Mouse (Mus musculus) cortical plate, adult 2 months (tissue): ENCODE results near the gene Fut7. TPM values are rescaled to one million over a fixed set of nuclear protein-coding genes. Genes with fewer than 3 reads are reported as not detected.
"Not testable (repeated sequence)": the region's sequence is repeated elsewhere in the genome, so short reads cannot be mapped to it uniquely, and the experiment has no call there.

ENCODE experiments used
- H3K27ac ChIP-seq: fragments of 200-500 bp; 2 replicates; pipeline ENCODE4 v1.5.1; 2012; ENCODE audit warnings: low read length, control low read depth, inconsistent platforms; ENCODE audit not compliant: insufficient read depth
- H3K4me1 ChIP-seq: fragments of 200-500 bp; 2 replicates; pipeline ENCODE4 v1.6.1; 2011; ENCODE audit warnings: low read length; ENCODE audit not compliant: control insufficient read depth, insufficient read depth
- H3K4me3 ChIP-seq: fragments of 200-500 bp; 2 replicates; pipeline ENCODE4 v1.5.1; 2011; ENCODE audit warnings: mild to moderate bottlenecking, low read length, control low read depth; ENCODE audit not compliant: insufficient read depth
- CTCF ChIP-seq: fragments of 200-500 bp; IDR thresholded peaks from 2 replicates; pipeline ENCODE4 v1.5.1; 2011; ENCODE audit warnings: mild to moderate bottlenecking, control low read depth, low read length; ENCODE audit not compliant: insufficient read depth; ENCODE audit errors: extremely low read depth
- POLR2A ChIP-seq: fragments of 200-500 bp; IDR thresholded peaks from 2 replicates; pipeline ENCODE4 v1.6.1; 2011; ENCODE audit warnings: mild to moderate bottlenecking, low read length, control low read depth; ENCODE audit not compliant: insufficient read depth; ENCODE audit errors: extremely low read depth
- polyA plus RNA-seq: library from polyadenylated mRNA; depleted of rRNA; stranded (reverse); fragments of >200 nt; gene quantifications from 2 replicates; pipeline ENCODE4 v1.2.3, GENCODE M21; 2012

The Fut7 gene
- polyA plus RNA-seq, 1 experiment: 0.48 TPM

DNA sequence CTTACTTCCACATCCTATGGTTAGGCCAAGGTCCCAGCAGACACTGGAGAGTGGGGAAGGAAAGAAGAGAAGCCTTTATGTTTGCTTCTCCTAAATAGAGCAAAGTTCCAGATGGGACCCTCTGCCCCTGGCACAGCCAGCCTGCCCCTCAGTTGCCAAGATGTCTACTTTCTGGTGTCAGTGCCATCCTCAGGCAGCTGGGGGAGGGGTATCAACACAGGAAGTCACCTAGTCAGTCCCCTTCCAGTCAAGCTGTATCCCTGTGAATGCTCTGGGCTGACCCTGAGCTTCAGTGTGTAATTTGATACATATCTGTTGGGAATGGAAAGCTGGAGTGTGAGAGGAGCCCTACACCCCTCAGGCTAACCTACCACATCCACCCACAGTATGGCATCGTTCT lies 26.1 kb upstream of the Fut7 start:
- H3K27ac ChIP-seq: no peak overlapping the region
- TF ChIP-seq CTCF: no peak
- TF ChIP-seq POLR2A: no peak
- no peak overlapping the region; the same call in 1 of the 2 replicates for H3K4me3 ChIP-seq
- no peaks in the 10 kb centered on the region; the same call in 1 of the 2 replicates for H3K4me1 ChIP-seq

DNA sequence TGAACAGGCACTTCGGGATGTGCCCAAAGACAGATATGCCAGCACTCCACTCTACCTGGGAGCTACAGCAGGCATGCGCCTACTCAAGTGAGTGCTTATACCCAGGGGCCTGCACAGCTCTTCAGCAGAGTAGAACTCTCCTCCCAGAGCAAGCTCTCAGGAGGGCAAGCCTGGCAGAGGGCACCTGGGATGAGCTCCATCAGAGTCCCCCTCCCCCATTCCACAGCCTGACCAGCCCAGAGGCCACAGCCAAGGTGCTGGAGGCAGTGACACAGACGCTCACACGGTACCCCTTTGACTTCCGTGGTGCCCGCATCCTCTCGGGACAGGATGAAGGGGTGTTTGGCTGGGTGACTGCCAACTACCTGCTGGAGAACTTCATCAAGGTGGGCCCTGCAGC lies 25.0 kb upstream of the Fut7 start:
- Histone ChIP-seq H3K27ac (no peak overlapping the region), H3K4me1 (no peaks in the 10 kb centered on the region; the same call in 1 of the 2 replicates), H3K4me3 (no peak overlapping the region)
- TF ChIP-seq POLR2A: no peak
- no peak for TF ChIP-seq CTCF

DNA sequence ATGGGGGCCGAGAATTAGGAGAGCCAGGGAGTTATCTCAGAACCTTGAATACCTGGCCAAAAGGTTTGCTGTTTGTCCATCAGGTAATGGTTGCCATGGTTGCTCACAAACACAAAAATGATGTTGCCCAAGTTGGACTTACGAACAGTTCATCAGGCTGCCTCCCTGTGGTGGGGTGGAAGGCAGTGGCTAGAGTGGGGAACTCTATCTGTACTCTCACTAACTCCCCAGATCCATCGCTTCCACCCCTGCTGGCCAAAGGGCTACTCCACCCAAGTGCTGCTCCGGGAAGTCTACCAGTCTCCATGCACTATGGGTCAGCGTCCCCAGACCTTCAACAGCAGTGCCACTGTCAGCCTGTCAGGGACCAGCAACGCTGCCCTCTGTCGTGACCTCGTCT lies 24.0 kb upstream of the Fut7 start, which contains the start of gene Npdc1:
Gene Npdc1, plus strand, starts transcription at position 301 of the 400 bp plus-strand sequence.
- no peak for TF ChIP-seq CTCF
- TF ChIP-seq POLR2A: no peak
- H3K4me3 ChIP-seq: no peak within 1 kb of the TSS
- H3K4me1 ChIP-seq: no peaks in the 10 kb centered on the region; the same call in 1 of the 2 replicates
- H3K27ac ChIP-seq: no peak within 1 kb of the TSS

DNA sequence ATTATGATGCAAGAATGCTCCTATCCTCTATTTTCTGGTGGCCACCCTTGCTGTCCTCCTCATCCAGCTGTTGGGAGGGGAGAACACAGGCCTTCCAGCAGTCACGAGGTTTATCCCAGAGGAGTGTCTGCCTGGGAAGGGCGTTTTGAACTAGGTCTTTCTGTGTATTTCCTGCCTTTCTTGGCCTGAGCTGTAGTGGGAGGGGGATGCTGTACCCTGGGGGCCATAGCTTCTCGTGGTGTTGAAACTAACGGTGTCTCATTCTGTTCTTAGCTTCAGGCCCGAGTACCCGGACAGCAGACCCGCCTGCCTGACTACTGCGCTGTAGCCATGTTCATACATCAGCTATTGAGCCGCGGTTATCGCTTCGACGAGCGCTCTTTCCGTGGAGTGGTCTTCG lies 22.8 kb upstream of the Fut7 start:
- H3K27ac ChIP-seq: no peak overlapping the region
- no peak for TF ChIP-seq CTCF
- no peak for TF ChIP-seq POLR2A

DNA sequence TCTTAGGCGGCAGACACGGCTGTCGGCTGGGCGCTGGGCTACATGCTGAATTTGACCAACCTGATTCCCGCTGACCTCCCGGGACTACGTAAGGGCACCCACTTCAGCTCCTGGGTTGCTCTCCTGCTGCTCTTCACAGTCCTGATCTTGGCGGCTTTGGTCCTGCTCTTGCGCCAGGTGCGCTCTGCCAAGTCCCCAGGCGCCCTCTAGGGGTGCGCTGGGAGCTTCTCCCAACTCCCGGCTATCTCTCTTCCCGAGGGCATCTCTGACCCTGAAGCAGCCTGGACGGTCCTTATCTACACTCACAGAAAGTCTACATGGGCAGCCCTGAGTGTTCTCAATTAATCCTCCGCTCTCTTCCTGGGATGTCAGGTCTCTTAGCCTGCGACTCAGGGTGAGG lies 22.3 kb upstream of the Fut7 start:
- Histone ChIP-seq H3K4me1 (peaks cover 7% of the 10 kb centered on the region), H3K4me3 (peak overlapping the region; percentile 3; the same call in 1 of the 2 replicates), H3K27ac (no peak overlapping the region)
- TF ChIP-seq CTCF (peak; percentile 51), POLR2A (no peak)

More for the DNA sequence above, 22.8 kb upstream of the Fut7 start:
- peak overlapping the region; percentile 3; the same call in 1 of the 2 replicates for H3K4me3 ChIP-seq
- peaks cover 4% of the 10 kb centered on the region; the same call in 1 of the 2 replicates for H3K4me1 ChIP-seq

DNA sequence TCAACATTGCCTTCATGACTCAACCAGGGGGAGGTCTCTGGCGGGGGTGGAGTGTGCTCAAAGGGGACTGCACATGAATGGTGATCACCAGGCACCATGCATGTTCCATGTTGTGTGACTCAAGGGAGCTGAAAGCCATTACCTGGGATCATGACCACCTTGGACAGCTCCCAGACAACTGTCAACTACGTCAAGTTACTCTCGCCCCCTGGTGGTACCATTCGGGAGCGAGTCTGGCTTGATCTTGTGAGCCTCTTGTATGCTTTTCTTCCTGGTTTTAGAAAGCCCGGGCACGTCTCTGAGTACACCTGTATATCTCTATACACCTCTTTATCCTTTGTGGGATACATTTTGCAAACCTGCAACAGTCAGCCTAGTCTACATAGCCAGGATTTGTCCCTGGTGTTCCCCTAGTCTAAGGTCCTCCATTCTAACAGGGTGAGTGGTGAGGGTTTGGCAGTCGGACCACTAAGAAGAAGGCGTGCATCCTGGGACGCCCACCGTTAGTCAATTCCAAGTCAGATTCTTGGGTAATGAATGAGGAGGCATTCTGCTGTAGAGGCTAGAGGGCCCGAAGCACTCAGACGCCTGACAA lies 20.6 kb upstream of the Fut7 start:
- peak overlapping the region; percentile 26; the same call in 1 of the 2 replicates for H3K27ac ChIP-seq
- H3K4me1 ChIP-seq: peaks cover 11% of the 10 kb centered on the region
- TF ChIP-seq CTCF (peak; percentile 60), POLR2A (no peak)
- H3K4me3 ChIP-seq: peak overlapping the region; percentile 78

DNA sequence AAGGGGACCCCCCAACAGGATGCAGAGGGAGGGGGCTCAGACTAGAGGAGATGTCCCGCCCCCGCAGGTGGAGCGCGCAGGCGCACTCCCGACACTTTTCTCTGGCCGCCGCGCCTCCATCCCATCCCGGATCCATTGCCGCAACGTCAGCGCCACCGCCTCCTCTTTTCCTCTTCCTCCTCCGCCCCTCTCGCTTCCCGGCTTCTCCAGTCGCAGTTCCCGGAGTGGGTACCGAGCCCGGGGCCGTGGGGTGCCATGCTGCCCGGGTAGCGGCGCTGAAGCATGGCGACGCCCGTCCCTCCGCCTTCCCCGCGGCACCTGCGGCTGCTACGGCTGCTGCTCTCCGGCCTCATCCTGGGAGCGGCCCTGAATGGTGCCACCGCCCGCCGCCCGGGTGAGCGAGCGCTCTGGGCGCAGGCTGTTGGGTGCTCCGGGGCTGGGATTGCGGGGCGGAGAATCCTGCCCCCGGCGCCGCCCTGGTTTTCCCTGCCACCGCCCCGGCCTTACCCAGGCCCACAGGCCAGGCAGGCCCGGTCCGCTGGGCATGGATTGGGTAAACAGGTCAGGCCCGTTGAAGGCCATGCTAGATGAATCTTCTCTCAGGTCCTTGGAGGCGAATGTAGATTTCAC lies 20.0 kb upstream of the Fut7 start:
- H3K27ac ChIP-seq: peak overlapping the region; percentile 86
- TF ChIP-seq POLR2A (peak; percentile 86), CTCF (no peak)
- peak overlapping the region; percentile 78 for H3K4me3 ChIP-seq
- H3K4me1 ChIP-seq: peaks cover 11% of the 10 kb centered on the region

DNA sequence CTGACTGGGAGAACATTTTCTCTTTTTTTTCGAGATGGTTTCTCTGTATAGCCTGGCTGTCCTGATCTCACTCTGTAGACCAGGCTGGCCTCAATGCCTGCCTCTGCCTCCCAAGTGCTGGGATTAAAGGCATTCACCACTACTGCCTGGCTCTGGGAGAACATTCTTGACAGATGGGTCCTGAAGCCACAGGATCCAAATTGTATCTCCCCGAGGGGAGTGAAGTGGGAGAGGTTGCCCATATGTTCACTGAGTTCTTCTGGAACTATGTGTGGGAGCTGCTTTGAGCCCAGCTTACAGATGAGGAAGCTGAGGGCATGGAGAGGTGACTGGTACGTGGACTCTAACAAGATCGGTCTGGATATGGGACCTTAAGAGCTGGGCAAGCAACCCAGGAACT lies 19.1 kb upstream of the Fut7 start:
- H3K4me1 ChIP-seq: peaks cover 11% of the 10 kb centered on the region
- peak overlapping the region; percentile 78 for H3K4me3 ChIP-seq
- peak overlapping the region; percentile 86; the same call in 1 of the 2 replicates for H3K27ac ChIP-seq
- TF ChIP-seq CTCF (no peak), POLR2A (no peak)

DNA sequence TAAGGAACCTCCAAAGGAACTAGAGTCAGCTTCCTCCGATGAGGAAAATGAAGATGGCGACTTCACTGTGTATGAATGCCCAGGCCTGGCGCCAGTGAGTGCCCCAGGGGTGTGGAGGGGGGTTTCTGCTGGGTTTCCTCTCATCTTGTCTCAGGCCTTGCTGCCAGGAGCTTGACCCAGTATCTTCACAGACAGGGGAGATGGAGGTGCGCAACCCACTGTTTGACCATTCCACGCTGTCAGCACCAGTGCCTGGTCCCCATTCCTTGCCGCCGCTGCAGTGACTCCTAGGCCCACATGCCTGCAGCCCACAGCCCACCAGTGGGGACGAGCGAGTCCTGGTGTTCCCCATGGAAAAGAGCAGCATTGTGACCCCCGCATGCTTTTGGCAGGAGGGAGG lies 14.2 kb upstream of the Fut7 start:
- no peak overlapping the region for H3K4me3 ChIP-seq
- H3K4me1 ChIP-seq: peaks cover 11% of the 10 kb centered on the region
- TF ChIP-seq POLR2A (no peak), CTCF (no peak)
- H3K27ac ChIP-seq: no peak overlapping the region

DNA sequence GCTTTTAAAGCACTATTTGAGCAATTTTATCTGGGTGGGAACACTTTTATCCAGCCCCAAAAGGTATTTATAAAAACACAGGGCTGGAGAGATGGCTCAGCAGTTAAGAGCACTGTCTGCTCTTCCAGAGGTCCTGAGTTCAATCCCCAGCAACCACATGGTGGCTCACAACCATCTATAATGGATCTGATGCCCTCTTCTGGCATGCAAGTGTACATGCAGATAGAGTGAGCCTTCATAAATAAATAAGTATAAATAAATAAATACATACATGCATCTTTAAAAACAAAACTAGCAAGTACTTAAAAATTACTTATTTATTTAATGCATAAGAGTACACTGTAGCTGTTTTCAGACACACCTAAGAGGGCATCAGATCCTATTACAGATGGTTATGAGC lies 9.6 kb upstream of the Fut7 start:
- not testable (repeated sequence) for H3K4me1 ChIP-seq, H3K4me3 ChIP-seq, H3K27ac ChIP-seq

DNA sequence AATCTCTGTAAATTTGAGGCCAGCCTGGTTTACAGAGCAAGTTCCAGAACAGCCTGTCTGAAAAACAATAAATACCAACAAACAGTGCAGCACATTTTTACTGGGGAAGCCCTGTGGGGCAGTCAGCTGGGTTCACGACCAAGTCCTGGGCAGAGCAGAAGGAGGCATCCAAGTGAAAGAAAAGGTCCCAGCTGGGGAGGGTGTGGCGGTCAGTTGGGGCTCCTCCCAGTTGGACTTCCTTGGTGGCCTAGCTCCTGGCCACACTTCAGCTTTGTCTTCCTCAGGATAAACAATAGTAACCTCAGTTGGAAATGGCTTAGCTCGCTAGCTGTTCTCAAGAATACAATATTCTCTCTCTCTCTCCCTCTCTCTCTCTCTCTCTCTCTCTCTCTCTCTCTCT lies 5.6 kb upstream of the Fut7 start:
- Histone ChIP-seq H3K4me3 (no peak overlapping the region), H3K4me1 (no peaks in the 10 kb centered on the region), H3K27ac (no peak overlapping the region)
- TF ChIP-seq CTCF (no peak), POLR2A (no peak)
